Mouse (Mus musculus) erythroblast, embryonic 14.5 days (primary cell): ENCODE measurements around the gene Nudt1. TPM values are rescaled to one million over a fixed set of nuclear protein-coding genes. Genes with fewer than 3 reads are reported as not detected.

ENCODE experiments used
- H3K27me3 ChIP-seq: 2 replicates; pipeline ENCODE4 v1.6.1; 2012; ENCODE audit warnings: inconsistent platforms; ENCODE audit not compliant: control insufficient read depth
- H3K36me3 ChIP-seq: 2 replicates; pipeline ENCODE4 v1.6.1; 2012; ENCODE audit warnings: mild to moderate bottlenecking, inconsistent platforms; ENCODE audit not compliant: control insufficient read depth
- H3K4me1 ChIP-seq: 2 replicates; pipeline ENCODE4 v1.6.1; 2012; ENCODE audit warnings: inconsistent platforms; ENCODE audit not compliant: control insufficient read depth
- H3K4me3 ChIP-seq: replicated peaks from 2 replicates; pipeline ENCODE3; 2012; ENCODE audit warnings: moderate library complexity, mild to moderate bottlenecking, inconsistent platforms
- H3K9me3 ChIP-seq: 2 replicates; pipeline ENCODE4 v1.6.1; 2012; ENCODE audit warnings: low read length, inconsistent platforms, mixed read lengths; ENCODE audit not compliant: control insufficient read depth
- GATA1 ChIP-seq: IDR thresholded peaks from 2 replicates; pipeline ENCODE4 v1.6.1; 2012; ENCODE audit warnings: low read length, inconsistent platforms, mixed read lengths
- TAL1 ChIP-seq: IDR thresholded peaks from 3 replicates; pipeline ENCODE4 v1.6.1; 2012; ENCODE audit warnings: low read length, inconsistent platforms, mixed read lengths
- polyA plus RNA-seq: library from polyadenylated mRNA; stranded (reverse); fragments of >175 nt; gene quantifications from 2 replicates; pipeline ENCODE4 v1.2.3, GENCODE M21; 2012

The Nudt1 gene
- polyA plus RNA-seq, 1 experiment = 1.2 TPM

GRCm38 (mm10) chr5:140371671-140372070 is 50.2 kb downstream of the Nudt1 start:
- TF ChIP-seq TAL1 (no peak), GATA1 (no peak)
- H3K9me3 ChIP-seq = no peaks in the 10 kb centered on the region
- no peaks in the 10 kb centered on the region for H3K27me3 ChIP-seq
- H3K4me1 ChIP-seq = peaks cover 15% of the 10 kb centered on the region
- H3K4me3 ChIP-seq = no peak overlapping the region
- H3K36me3 ChIP-seq = no peaks in the 10 kb centered on the region; the same call in 1 of the 2 replicates

GRCm38 (mm10) chr5:140373711-140374110 is 52.3 kb downstream of the Nudt1 start:
- TF ChIP-seq TAL1 = no peak
- no peak for TF ChIP-seq GATA1
- Histone ChIP-seq H3K4me3 (no peak overlapping the region), H3K9me3 (no peaks in the 10 kb centered on the region), H3K4me1 (peaks cover 15% of the 10 kb centered on the region), H3K27me3 (no peaks in the 10 kb centered on the region), H3K36me3 (no peaks in the 10 kb centered on the region)

GRCm38 (mm10) chr5:140374226-140374625 is 52.8 kb downstream of the Nudt1 start:
- H3K4me3 ChIP-seq = no peak overlapping the region
- no peak for TF ChIP-seq TAL1
- TF ChIP-seq GATA1 = no peak
- H3K9me3 ChIP-seq = no peaks in the 10 kb centered on the region
- H3K36me3 ChIP-seq = no peaks in the 10 kb centered on the region
- peaks cover 10% of the 10 kb centered on the region for H3K4me1 ChIP-seq
- no peaks in the 10 kb centered on the region for H3K27me3 ChIP-seq

- TF ChIP-seq TAL1 (no peak), GATA1 (no peak)
- H3K4me1 ChIP-seq = peaks cover 7% of the 10 kb centered on the region
- no peaks in the 10 kb centered on the region for H3K9me3 ChIP-seq
- no peak overlapping the region for H3K4me3 ChIP-seq
- H3K36me3 ChIP-seq = no peaks in the 10 kb centered on the region
- H3K27me3 ChIP-seq = no peaks in the 10 kb centered on the region
Observed at GRCm38 (mm10) chr5:140375249-140375829, 53.9 kb downstream of the Nudt1 start.

GRCm38 (mm10) chr5:140378121-140378853 is 56.8 kb downstream of the Nudt1 start:
- H3K27me3 ChIP-seq = no peaks in the 10 kb centered on the region
- H3K4me3 ChIP-seq = no peak overlapping the region
- TF ChIP-seq GATA1 (no peak), TAL1 (no peak)
- no peaks in the 10 kb centered on the region; the same call in 1 of the 2 replicates for H3K36me3 ChIP-seq
- H3K9me3 ChIP-seq = no peaks in the 10 kb centered on the region
- peaks cover 1% of the 10 kb centered on the region; the same call in 1 of the 2 replicates for H3K4me1 ChIP-seq

GRCm38 (mm10) chr5:140379299-140379698 is 57.8 kb downstream of the Nudt1 start:
- H3K9me3 ChIP-seq = no peaks in the 10 kb centered on the region
- no peaks in the 10 kb centered on the region for H3K27me3 ChIP-seq
- no peak overlapping the region for H3K4me3 ChIP-seq
- H3K36me3 ChIP-seq = no peaks in the 10 kb centered on the region; the same call in 1 of the 2 replicates
- TF ChIP-seq TAL1 (no peak), GATA1 (no peak)
- peaks cover 7% of the 10 kb centered on the region for H3K4me1 ChIP-seq

GRCm38 (mm10) chr5:140381156-140381555 is 59.7 kb downstream of the Nudt1 start:
- no peaks in the 10 kb centered on the region; the same call in 1 of the 2 replicates for H3K36me3 ChIP-seq
- TF ChIP-seq TAL1 = no peak
- no peak for TF ChIP-seq GATA1
- peaks cover 10% of the 10 kb centered on the region for H3K4me1 ChIP-seq
- H3K27me3 ChIP-seq = no peaks in the 10 kb centered on the region
- no peaks in the 10 kb centered on the region for H3K9me3 ChIP-seq
- H3K4me3 ChIP-seq = no peak overlapping the region

- no peaks in the 10 kb centered on the region; the same call in 1 of the 2 replicates for H3K36me3 ChIP-seq
- no peaks in the 10 kb centered on the region for H3K27me3 ChIP-seq
- TF ChIP-seq GATA1 (no peak), TAL1 (no peak)
Observed at GRCm38 (mm10) chr5:140382688-140383087, 61.2 kb downstream of the Nudt1 start.

GRCm38 (mm10) chr5:140383559-140383958 is 62.1 kb downstream of the Nudt1 start:
- H3K4me1 ChIP-seq = peaks cover 29% of the 10 kb centered on the region
- TF ChIP-seq GATA1 (no peak), TAL1 (no peak)
- no peaks in the 10 kb centered on the region; the same call in 1 of the 2 replicates for H3K36me3 ChIP-seq
- H3K4me3 ChIP-seq = no peak overlapping the region
- no peaks in the 10 kb centered on the region for H3K27me3 ChIP-seq
- H3K9me3 ChIP-seq = no peaks in the 10 kb centered on the region

More at GRCm38 (mm10) chr5:140382688-140383087, 61.2 kb downstream of the Nudt1 start:
- Histone ChIP-seq H3K4me3 (no peak overlapping the region), H3K4me1 (peaks cover 20% of the 10 kb centered on the region), H3K9me3 (no peaks in the 10 kb centered on the region)
